Mouse (Mus musculus) embryonic facial prominence, embryonic 14.5 days (tissue): ENCODE measurements around the gene Plekhh3. TPM values are rescaled to one million over a fixed set of nuclear protein-coding genes. Genes with fewer than 3 reads are reported as not detected.

ENCODE experiments used
- ATAC-seq: fragments of 200-750 bp; cut with Nextera tagmentation; 2 replicates; pipeline ENCODE4 v1.8.0; 2017; ENCODE audit warnings: low read depth, moderate number of reproducible peaks, moderate TSS enrichment
- DNase-seq: peaks from one replicate; pipeline ENCODE4 v3.0.0-alpha.2; 2015; ENCODE audit warnings: low spot score
- H3K27ac ChIP-seq: fragments of 300-500 bp; sonication (generic); replicated peaks from 2 replicates; pipeline ENCODE4 v1.5.1; 2014; ENCODE audit warnings: low read depth, mild to moderate bottlenecking, low read length, moderate library complexity
- H3K27me3 ChIP-seq: fragments of 300-500 bp; sonication (generic); replicated peaks from 2 replicates; pipeline ENCODE4 v1.6.1; 2014; ENCODE audit warnings: low read length; ENCODE audit not compliant: control insufficient read depth, insufficient read depth
- H3K36me3 ChIP-seq: fragments of 300-500 bp; sonication (generic); 2 replicates; pipeline ENCODE4 v1.6.1; 2014; ENCODE audit warnings: low read length, mixed read lengths; ENCODE audit not compliant: control insufficient read depth, insufficient read depth
- H3K4me1 ChIP-seq: fragments of 300-500 bp; sonication (generic); 2 replicates; pipeline ENCODE4 v1.6.1; 2014; ENCODE audit warnings: antibody characterized with exemption, low read length; ENCODE audit not compliant: control insufficient read depth, insufficient read depth
- H3K4me2 ChIP-seq: fragments of 300-500 bp; sonication (generic); 2 replicates; pipeline ENCODE4 v1.6.1; 2014; ENCODE audit warnings: low read depth, mild to moderate bottlenecking, low read length, moderate library complexity, mixed read lengths
- H3K4me3 ChIP-seq: fragments of 300-500 bp; sonication (generic); 2 replicates; pipeline ENCODE4 v1.5.1; 2014; ENCODE audit warnings: low read depth, mild to moderate bottlenecking, low read length
- H3K9ac ChIP-seq: fragments of 300-500 bp; sonication (generic); 2 replicates; pipeline ENCODE4 v1.6.1; 2014; ENCODE audit warnings: low read depth, mild to moderate bottlenecking, low read length, moderate library complexity, mixed read lengths
- H3K9me3 ChIP-seq: fragments of 300-500 bp; sonication (generic); 2 replicates; pipeline ENCODE4 v1.6.1; 2016; ENCODE audit warnings: low read length; ENCODE audit not compliant: control insufficient read depth
- WGBS: fragments of 180-500 bp; shearing (Covaris S2); extraction: QIAGEN DNeasy Blood & Tissue Kit; methylation state at CpG from one replicate; pipeline ENCODE4 v1.1.7; 2014; 5-methylcytosine and 5-hydroxymethylcytosine counted together
- polyA plus RNA-seq: library from polyadenylated mRNA; unstranded; fragments of >200 nt; fragmentation: Nextera tagmentation; extraction: Ambion mirVana; gene quantifications from 2 replicates; pipeline ENCODE4 v1.2.1, GENCODE M21; 2014

Plekhh3 gene
- polyA plus RNA-seq: 17.7 and 20.9 TPM in 2 replicates

GRCm38 (mm10) chr11:101170811-101171610, at the start of gene Plekhh3:
TSS of gene Plekhh3 (minus strand) at chr11:101171351.
- peaks cover 20% of the 10 kb centered on the region for H3K36me3 ChIP-seq
- H3K27me3 ChIP-seq: peaks cover 60% of the 10 kb centered on the region
- peak; percentile 100 for DNase-seq
- peak within 1 kb of the TSS; percentile 84 for H3K4me3 ChIP-seq
- peaks cover 39% of the 10 kb centered on the region for H3K4me1 ChIP-seq
- peak within 1 kb of the TSS; percentile 88 for H3K27ac ChIP-seq
- peak; percentile 95 for ATAC-seq
- H3K9me3 ChIP-seq: no peaks in the 10 kb centered on the region
- peak within 1 kb of the TSS; percentile 77 for H3K9ac ChIP-seq
- under 1% methylated on average over 27 of the region's 50 CpGs for WGBS
- peak within 1 kb of the TSS; percentile 84 for H3K4me2 ChIP-seq

DNA sequence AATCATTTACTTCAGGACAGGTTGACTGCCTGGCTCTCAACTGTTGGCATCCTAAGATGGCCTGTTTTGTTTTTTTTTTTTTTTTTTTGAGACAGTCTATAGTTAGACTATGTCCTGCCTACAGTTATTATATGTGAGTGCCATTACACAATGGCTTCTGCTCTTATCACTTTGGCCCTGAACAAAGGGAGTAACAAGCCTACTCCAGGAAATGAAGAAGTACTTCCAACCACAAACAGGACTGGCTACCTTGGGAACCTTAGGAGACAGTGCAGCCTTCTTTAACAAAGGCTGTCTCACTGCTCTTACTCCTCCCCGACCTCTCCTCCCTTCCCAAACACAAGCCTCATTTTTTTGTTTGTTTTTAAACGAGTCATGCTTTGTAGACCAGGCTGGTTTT, 49.7 kb upstream of the Plekhh3 start:
- DNase-seq (no peak), ATAC-seq (no peak)
- no peak overlapping the region for H3K27ac ChIP-seq
- no peak overlapping the region for H3K4me3 ChIP-seq
- no peaks in the 10 kb centered on the region for H3K9me3 ChIP-seq
- H3K9ac ChIP-seq: no peak overlapping the region
- H3K4me2 ChIP-seq: no peak overlapping the region
- H3K27me3 ChIP-seq: no peaks in the 10 kb centered on the region
- peaks cover 5% of the 10 kb centered on the region for H3K4me1 ChIP-seq
- 0 out of 2 replicates have a peak, but pooled peaks cover 17% of the 10 kb centered on the region for H3K36me3 ChIP-seq
- 42% methylated on average over 2 of the region's 2 CpGs for WGBS

- Histone ChIP-seq H3K36me3 (peaks cover 39% of the 10 kb centered on the region), H3K4me2 (no peak overlapping the region), H3K4me1 (no peaks in the 10 kb centered on the region), H3K9me3 (no peaks in the 10 kb centered on the region), H3K27me3 (no peaks in the 10 kb centered on the region), H3K27ac (no peak overlapping the region), H3K9ac (no peak overlapping the region), H3K4me3 (no peak overlapping the region)
- ATAC-seq: no peak
- WGBS: 74% methylated on average over 10 of the region's 10 CpGs
- DNase-seq: no peak
Observed at GRCm38 (mm10) chr11:101218436-101219055, 47.4 kb upstream of the Plekhh3 start.

- H3K27me3 ChIP-seq: no peaks in the 10 kb centered on the region
- ATAC-seq: no peak
- H3K4me3 ChIP-seq: no peak overlapping the region
- no peaks in the 10 kb centered on the region for H3K4me1 ChIP-seq
- no peak overlapping the region for H3K4me2 ChIP-seq
- no peak for DNase-seq
- no peaks in the 10 kb centered on the region for H3K9me3 ChIP-seq
- H3K36me3 ChIP-seq: peaks cover 50% of the 10 kb centered on the region
- WGBS: 89% methylated on average over 5 of the region's 5 CpGs
- H3K9ac ChIP-seq: no peak overlapping the region
- no peak overlapping the region for H3K27ac ChIP-seq
Observed at GRCm38 (mm10) chr11:101216936-101217335, 45.8 kb upstream of the Plekhh3 start.

DNA sequence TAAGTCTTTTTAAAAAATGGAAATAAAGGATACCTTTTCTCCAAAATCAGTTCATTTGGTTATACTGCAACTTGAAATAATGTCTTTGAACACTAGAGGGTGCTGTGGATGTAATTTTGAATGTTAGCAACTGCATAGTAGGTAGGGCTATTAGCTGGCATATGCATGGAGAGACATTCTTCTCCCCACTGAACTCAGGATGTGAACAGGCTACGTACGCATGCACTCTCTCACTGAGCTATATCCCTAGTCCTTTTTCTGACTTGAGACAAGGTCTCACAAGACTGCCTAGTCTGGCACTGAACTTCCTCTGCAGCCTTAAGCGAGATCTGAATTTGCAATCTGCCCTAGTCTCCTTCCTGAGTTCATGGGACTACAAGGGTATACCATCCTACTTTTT, 40.8 kb upstream of the Plekhh3 start:
- H3K4me3 ChIP-seq: no peak overlapping the region
- 43% methylated on average over 3 of the region's 3 CpGs for WGBS
- H3K9ac ChIP-seq: no peak overlapping the region
- H3K4me1 ChIP-seq: no peaks in the 10 kb centered on the region
- H3K27ac ChIP-seq: no peak overlapping the region
- H3K4me2 ChIP-seq: no peak overlapping the region
- H3K27me3 ChIP-seq: no peaks in the 10 kb centered on the region
- peak; percentile 79 for ATAC-seq
- H3K36me3 ChIP-seq: peaks cover 82% of the 10 kb centered on the region
- no peaks in the 10 kb centered on the region for H3K9me3 ChIP-seq
- DNase-seq: peak; percentile 91

GRCm38 (mm10) chr11:101200986-101201385, 29.8 kb upstream of the Plekhh3 start:
- no peak for ATAC-seq
- no peak overlapping the region for H3K4me2 ChIP-seq
- H3K36me3 ChIP-seq: peaks cover 87% of the 10 kb centered on the region
- no peaks in the 10 kb centered on the region for H3K27me3 ChIP-seq
- WGBS: 29% methylated on average over 7 of the region's 7 CpGs
- no peak overlapping the region for H3K27ac ChIP-seq
- no peak overlapping the region for H3K4me3 ChIP-seq
- no peak overlapping the region for H3K9ac ChIP-seq
- peak; percentile 59 for DNase-seq
- no peaks in the 10 kb centered on the region for H3K9me3 ChIP-seq
- H3K4me1 ChIP-seq: no peaks in the 10 kb centered on the region

GRCm38 (mm10) chr11:101199555-101199954, 28.4 kb upstream of the Plekhh3 start:
- H3K27ac ChIP-seq: no peak overlapping the region
- ATAC-seq (no peak), DNase-seq (no peak)
- no peaks in the 10 kb centered on the region for H3K4me1 ChIP-seq
- H3K4me3 ChIP-seq: no peak overlapping the region
- H3K36me3 ChIP-seq: peaks cover 88% of the 10 kb centered on the region
- no peak overlapping the region for H3K9ac ChIP-seq
- H3K27me3 ChIP-seq: no peaks in the 10 kb centered on the region
- 95% methylated on average over 3 of the region's 3 CpGs for WGBS
- no peaks in the 10 kb centered on the region for H3K9me3 ChIP-seq
- no peak overlapping the region for H3K4me2 ChIP-seq

DNA sequence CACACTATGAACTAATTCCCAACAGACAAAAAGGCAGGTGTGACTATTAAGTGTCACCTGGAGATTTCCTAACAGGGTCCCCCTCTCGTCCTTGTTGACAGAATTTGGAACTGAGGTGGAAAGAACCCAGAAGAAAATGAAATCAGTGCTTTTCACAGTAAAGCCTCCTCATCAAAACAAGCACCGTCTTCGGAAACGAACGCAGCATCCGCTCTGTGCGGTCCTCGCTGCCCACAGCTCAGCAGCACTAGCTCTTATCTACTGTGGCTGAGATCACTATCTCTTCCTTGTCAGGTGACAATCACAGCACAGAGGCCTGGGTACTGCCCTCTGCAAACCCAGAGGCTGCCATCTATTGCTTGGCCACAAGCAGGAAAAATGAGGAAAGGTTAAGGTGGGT, 25.0 kb upstream of the Plekhh3 start:
- Histone ChIP-seq H3K27ac (no peak overlapping the region), H3K4me1 (no peaks in the 10 kb centered on the region), H3K9ac (no peak overlapping the region), H3K4me3 (no peak overlapping the region), H3K27me3 (no peaks in the 10 kb centered on the region), H3K9me3 (no peaks in the 10 kb centered on the region), H3K36me3 (peaks cover 86% of the 10 kb centered on the region), H3K4me2 (no peak overlapping the region)
- DNase-seq (no peak), ATAC-seq (no peak)
- 94% methylated on average over 8 of the region's 8 CpGs for WGBS
